Mouse (Mus musculus) heart, embryonic 13.5 days (tissue): ENCODE measurements at regions not wholly inside any gene's neighbourhood (a gene's known extent, or its start where the extent isn't known, plus 50 kb on each side); places are given as distances from the start of the nearest gene placed in this dataset.

Source experiments
- ATAC-seq: fragments of 200-750 bp; cut with Nextera tagmentation; 2 replicates; pipeline ENCODE4 v1.8.0; 2017; ENCODE audit warnings: moderate TSS enrichment; ENCODE audit not compliant: insufficient number of reproducible peaks, low FRiP score, low TSS enrichment; ENCODE audit errors: extremely low read depth
- H3K27ac ChIP-seq: fragments of 300-500 bp; sonication (generic); replicated peaks from 2 replicates; pipeline ENCODE4 v1.5.1; 2015; ENCODE audit warnings: moderate library complexity, mild to moderate bottlenecking, inconsistent platforms
- H3K27me3 ChIP-seq: fragments of 300-500 bp; sonication (generic); replicated peaks from 2 replicates; pipeline ENCODE4 v1.6.1; 2015; ENCODE audit warnings: mild to moderate bottlenecking, inconsistent platforms
- H3K36me3 ChIP-seq: fragments of 300-500 bp; sonication (generic); 2 replicates; pipeline ENCODE4 v1.6.1; 2015; ENCODE audit warnings: mild to moderate bottlenecking, inconsistent platforms
- H3K4me1 ChIP-seq: fragments of 300-500 bp; sonication (generic); 2 replicates; pipeline ENCODE4 v1.6.1; 2015; ENCODE audit warnings: inconsistent platforms
- H3K4me2 ChIP-seq: fragments of 300-500 bp; sonication (generic); 2 replicates; pipeline ENCODE4 v1.6.1; 2015; ENCODE audit warnings: inconsistent platforms, mild to moderate bottlenecking, moderate library complexity
- H3K4me3 ChIP-seq: fragments of 300-500 bp; sonication (generic); 2 replicates; pipeline ENCODE4 v1.5.1; 2015; ENCODE audit warnings: moderate library complexity, mild to moderate bottlenecking, inconsistent platforms
- H3K9ac ChIP-seq: fragments of 300-500 bp; sonication (generic); 2 replicates; pipeline ENCODE4 v1.6.1; 2015; ENCODE audit warnings: inconsistent platforms, mild to moderate bottlenecking, moderate library complexity
- H3K9me3 ChIP-seq: fragments of 300-500 bp; sonication (generic); 2 replicates; pipeline ENCODE4 v1.6.1; 2016; ENCODE audit warnings: inconsistent platforms
- WGBS: fragments of 180-500 bp; shearing (Covaris S2); methylation state at CpG from one replicate; pipeline ENCODE4 v1.1.7; 2015; ENCODE audit warnings: mixed read lengths; 5-methylcytosine and 5-hydroxymethylcytosine counted together

GRCm38 (mm10) chr12:107392050-107392795, 96.2 kb upstream of the 3110018I06Rik start:
- Histone ChIP-seq H3K4me1 (peaks cover 8% of the 10 kb centered on the region; the same call in 1 of the 2 replicates), H3K9me3 (no peaks in the 10 kb centered on the region), H3K27ac (peak overlapping the region; percentile 45; the same call in 1 of the 2 replicates), H3K27me3 (0 out of 2 replicates have a peak, but pooled peaks cover 3% of the 10 kb centered on the region), H3K9ac (no peak overlapping the region), H3K4me2 (peak overlapping the region; percentile 51), H3K4me3 (no peak overlapping the region), H3K36me3 (no peaks in the 10 kb centered on the region)
- 33% methylated on average over 14 of the region's 14 CpGs for WGBS
- no peak for ATAC-seq

DNA sequence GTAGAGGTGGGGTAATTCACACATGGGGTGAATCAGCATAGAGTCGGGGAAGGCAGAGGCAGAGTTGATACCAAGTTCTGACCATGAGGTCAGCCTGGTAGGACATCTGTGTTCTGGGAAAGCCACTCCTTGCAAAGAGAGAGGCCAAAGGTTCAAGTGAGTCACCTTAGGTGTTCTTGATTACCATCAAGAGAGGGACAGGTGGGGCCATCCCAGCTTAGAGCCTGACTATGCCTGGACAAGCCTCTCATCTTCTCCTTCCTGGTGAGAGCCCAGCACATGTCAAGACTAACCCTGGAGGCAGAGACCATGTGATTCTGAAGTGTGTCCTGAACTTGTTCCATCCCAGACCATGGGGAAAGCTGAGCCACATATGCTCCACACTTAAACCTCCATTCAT, 94.0 kb upstream of the 3110018I06Rik start:
- H3K27ac ChIP-seq, result no peak overlapping the region
- H3K27me3 ChIP-seq, result 0 out of 2 replicates have a peak, but pooled peaks cover 3% of the 10 kb centered on the region
- H3K9me3 ChIP-seq, result no peaks in the 10 kb centered on the region
- no peak overlapping the region for H3K4me2 ChIP-seq
- no peak overlapping the region for H3K9ac ChIP-seq
- H3K4me1 ChIP-seq, result peaks cover 8% of the 10 kb centered on the region; the same call in 1 of the 2 replicates
- no peak for ATAC-seq
- no peak overlapping the region for H3K4me3 ChIP-seq
- WGBS, result 51% methylated on average over 1 of the region's 1 CpGs
- H3K36me3 ChIP-seq, result no peaks in the 10 kb centered on the region

DNA sequence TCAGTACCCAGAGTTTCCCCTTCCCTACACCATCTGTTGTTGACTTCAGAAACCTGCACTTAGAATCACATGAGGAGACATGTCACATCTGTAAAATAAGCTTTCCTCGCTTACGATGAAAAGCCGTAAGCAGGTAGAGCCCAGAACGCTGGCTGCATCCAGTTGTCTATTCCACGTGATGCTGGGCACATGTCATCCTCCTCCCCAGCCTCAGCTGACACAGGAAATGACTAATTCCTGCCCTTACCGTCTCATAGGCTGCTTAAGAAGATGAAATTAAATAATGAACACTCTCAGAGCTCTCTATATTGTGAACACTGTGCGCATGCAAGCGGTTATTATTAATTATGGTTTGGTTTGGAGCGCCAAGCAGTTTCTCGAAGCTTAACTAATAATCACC, 83.6 kb upstream of the 3110018I06Rik start:
- no peaks in the 10 kb centered on the region for H3K27me3 ChIP-seq
- H3K9me3 ChIP-seq, result no peaks in the 10 kb centered on the region
- H3K4me2 ChIP-seq, result no peak overlapping the region
- ATAC-seq, result no peak
- no peak overlapping the region for H3K9ac ChIP-seq
- H3K36me3 ChIP-seq, result no peaks in the 10 kb centered on the region
- 79% methylated on average over 10 of the region's 10 CpGs for WGBS
- H3K4me3 ChIP-seq, result no peak overlapping the region
- no peak overlapping the region for H3K27ac ChIP-seq
- H3K4me1 ChIP-seq, result peaks cover 19% of the 10 kb centered on the region

DNA sequence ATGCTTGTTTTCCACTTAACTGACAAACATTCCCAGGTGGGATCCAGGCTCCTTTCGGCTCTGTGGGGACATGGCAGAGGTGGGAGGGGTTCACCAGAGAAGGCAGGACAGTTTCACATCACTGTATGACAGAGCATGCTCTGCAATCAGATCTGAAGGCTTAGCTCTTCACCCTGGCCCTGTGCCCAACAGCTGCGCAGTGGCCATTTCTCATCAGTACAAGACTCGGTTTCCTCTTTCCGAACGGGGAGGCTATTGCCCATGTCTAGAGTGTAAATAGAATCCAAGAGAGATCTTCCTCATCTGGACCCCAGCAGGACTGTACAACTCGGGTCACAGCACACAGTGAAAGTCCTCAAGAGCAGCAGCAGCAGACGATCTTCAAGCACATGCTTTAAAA, 64.5 kb upstream of the 3110018I06Rik start:
- WGBS, result 71% methylated on average over 7 of the region's 7 CpGs
- Histone ChIP-seq H3K4me1 (no peaks in the 10 kb centered on the region), H3K9me3 (no peaks in the 10 kb centered on the region), H3K27me3 (no peaks in the 10 kb centered on the region), H3K4me2 (no peak overlapping the region), H3K9ac (no peak overlapping the region), H3K4me3 (no peak overlapping the region), H3K27ac (no peak overlapping the region), H3K36me3 (no peaks in the 10 kb centered on the region)
- ATAC-seq, result no peak

GRCm38 (mm10) chr12:107438506-107438905, 49.9 kb upstream of the 3110018I06Rik start:
- no peak overlapping the region for H3K4me3 ChIP-seq
- no peaks in the 10 kb centered on the region for H3K36me3 ChIP-seq
- no peak overlapping the region for H3K9ac ChIP-seq
- ATAC-seq, result no peak
- no peak overlapping the region for H3K27ac ChIP-seq
- no peaks in the 10 kb centered on the region for H3K9me3 ChIP-seq
- no peak overlapping the region for H3K4me2 ChIP-seq
- WGBS, result 14% methylated on average over 4 of the region's 4 CpGs
- H3K4me1 ChIP-seq, result peaks cover 10% of the 10 kb centered on the region
- no peaks in the 10 kb centered on the region for H3K27me3 ChIP-seq
